Mouse (Mus musculus) ES-Bruce4 (cell line): ENCODE measurements around the gene Neu2.

Experiments used
- CTCF ChIP-seq: IDR thresholded peaks from one replicate; pipeline ENCODE4 v1.8.1; 2011; ENCODE audit warnings: low read depth, low read length
- EP300 ChIP-seq: IDR thresholded peaks from 2 replicates; pipeline ENCODE4 v1.6.1; 2011; ENCODE audit warnings: low read depth, low read length; ENCODE audit not compliant: insufficient read depth
- POLR2A ChIP-seq: IDR thresholded peaks from one replicate; pipeline ENCODE4 v1.8.1; 2011; ENCODE audit warnings: low read length; ENCODE audit not compliant: insufficient read depth

DNA sequence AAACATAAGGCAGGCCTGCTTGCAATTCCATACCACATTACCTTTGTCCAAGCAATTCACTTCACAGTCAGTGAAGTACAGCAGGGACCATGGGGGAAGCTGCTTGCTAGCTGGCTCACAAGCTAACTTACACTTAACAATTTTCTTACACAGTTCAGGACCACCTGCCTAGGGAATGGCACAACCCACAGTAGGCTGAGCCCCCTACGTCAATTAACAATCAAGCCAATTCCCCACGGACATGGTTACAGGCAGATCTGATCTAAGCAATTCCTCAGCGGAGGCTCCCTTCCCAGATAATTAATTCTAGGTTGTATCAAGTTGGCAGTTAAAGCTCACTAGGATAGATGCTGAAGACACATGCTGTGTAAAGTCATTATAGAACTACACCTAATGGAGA, 53.3 kb downstream of the Neu2 start:
- no peak for TF ChIP-seq CTCF
- no peak for TF ChIP-seq POLR2A
- no peak for TF ChIP-seq EP300
